Mouse (Mus musculus) G1E (cell line): Measurements from ENCODE around the gene Tubg1. TPM values are rescaled to one million over a fixed set of nuclear protein-coding genes. Genes with fewer than 3 reads are reported as not detected.

Experiments used
- ATAC-seq: 2 replicates; pipeline ENCODE4 v1.8.0; 2016; ENCODE audit warnings: mild to moderate bottlenecking; ENCODE audit not compliant: insufficient number of reproducible peaks, poor library complexity, low FRiP score, severe bottlenecking; ENCODE audit errors: extremely low read depth
- DNase-seq: peaks from one replicate; pipeline ENCODE4 v3.0.0; 2012; ENCODE audit warnings: low spot score
- H3K27me3 ChIP-seq: 2 replicates; pipeline ENCODE4 v1.6.1; 2012; ENCODE audit warnings: mild to moderate bottlenecking, low read length, inconsistent platforms; ENCODE audit not compliant: insufficient read depth
- H3K36me3 ChIP-seq: replicated peaks from 2 replicates; pipeline ENCODE3; 2012; ENCODE audit warnings: mild to moderate bottlenecking, inconsistent platforms
- H3K4me1 ChIP-seq: 2 replicates; pipeline ENCODE4 v1.6.1; 2012; ENCODE audit warnings: low read depth, low read length, inconsistent platforms, mixed read lengths; ENCODE audit not compliant: insufficient read depth
- H3K4me3 ChIP-seq: 2 replicates; pipeline ENCODE4 v1.5.1; 2012; ENCODE audit warnings: low read depth, mild to moderate bottlenecking, inconsistent platforms, low read length, moderate library complexity, mixed read lengths
- H3K9me3 ChIP-seq: replicated peaks from 2 replicates; pipeline ENCODE4 v1.6.1; 2012; ENCODE audit warnings: inconsistent platforms
- CTCF ChIP-seq: IDR thresholded peaks from 2 replicates; pipeline ENCODE4 v1.5.1; 2012; ENCODE audit warnings: low read depth, low read length, inconsistent platforms, mixed read lengths
- GATA1 ChIP-seq: IDR thresholded peaks from 2 replicates; pipeline ENCODE4 v1.6.1; 2012; ENCODE audit warnings: borderline replicate concordance, low read length, inconsistent platforms, mixed read lengths
- GATA2 ChIP-seq: IDR thresholded peaks from 2 replicates; pipeline ENCODE4 v1.6.1; 2012; ENCODE audit warnings: low read depth, low read length, inconsistent platforms, borderline replicate concordance
- POLR2AphosphoS5 ChIP-seq: IDR thresholded peaks from 2 replicates; pipeline ENCODE4 v1.6.1; 2012; ENCODE audit warnings: low read depth, low read length, inconsistent platforms; ENCODE audit not compliant: insufficient replicate concordance
- TAL1 ChIP-seq: conservative IDR thresholded peaks from 2 replicates; pipeline ENCODE4 v1.6.1; 2012; ENCODE audit warnings: low read depth, low read length, inconsistent platforms, mixed read lengths
- polyA plus RNA-seq: library from polyadenylated mRNA; stranded (reverse); fragments of >175 nt; gene quantifications from 2 replicates; pipeline ENCODE4 v1.2.3, GENCODE M21; 2012
- total RNA-seq, 2 experiments: library from RNA; stranded (forward) in 1 of 2; stranded (reverse) in 1 of 2; fragments of 200-1000 nt in 1 of 2; fragments of >200 nt in 1 of 2; fragmentation: Nextera tagmentation in 1 of 2; gene quantifications; 2 replicates each; pipeline ENCODE4 v1.2.3; 2014 to 2017

The Tubg1 gene
- total and polyA plus RNA-seq, 3 experiments = 42.0 to 96.1 (median 46.0) TPM

- Histone ChIP-seq H3K36me3 (peaks cover 78% of the 10 kb centered on the region), H3K9me3 (no peaks in the 10 kb centered on the region), H3K4me1 (peaks cover 30% of the 10 kb centered on the region), H3K4me3 (no peak overlapping the region), H3K27me3 (no peaks in the 10 kb centered on the region)
- no peak for TF ChIP-seq TAL1
- no peak for TF ChIP-seq GATA1
- TF ChIP-seq GATA2 = no peak
- no peak for TF ChIP-seq CTCF
- no peak for TF ChIP-seq POLR2AphosphoS5
- ATAC-seq = no peak
- DNase-seq = no peak
Measured at GRCm38 (mm10) chr11:101098231-101098630, 21.5 kb upstream of the Tubg1 start.

- H3K4me3 ChIP-seq = no peak overlapping the region
- H3K9me3 ChIP-seq = no peaks in the 10 kb centered on the region
- TF ChIP-seq CTCF = no peak
- no peak for TF ChIP-seq TAL1
- no peak for TF ChIP-seq GATA1
- TF ChIP-seq GATA2 = no peak
- TF ChIP-seq POLR2AphosphoS5 = no peak
- H3K36me3 ChIP-seq = peaks cover 91% of the 10 kb centered on the region
- peaks cover under 1% of the 10 kb centered on the region; the same call in 1 of the 2 replicates for H3K4me1 ChIP-seq
- DNase-seq (no peak), ATAC-seq (no peak)
- H3K27me3 ChIP-seq = no peaks in the 10 kb centered on the region
Measured at GRCm38 (mm10) chr11:101103011-101103410, 16.7 kb upstream of the Tubg1 start.

- TF ChIP-seq GATA2 (no peak), GATA1 (no peak), POLR2AphosphoS5 (no peak), CTCF (no peak), TAL1 (no peak)
- Histone ChIP-seq H3K9me3 (peaks cover 3% of the 10 kb centered on the region; the same call in 1 of the 2 replicates), H3K4me1 (peaks cover 8% of the 10 kb centered on the region), H3K4me3 (no peak overlapping the region), H3K36me3 (peaks cover 72% of the 10 kb centered on the region), H3K27me3 (no peaks in the 10 kb centered on the region)
- ATAC-seq (no peak), DNase-seq (no peak)
Measured at GRCm38 (mm10) chr11:101109351-101109750, 10.4 kb upstream of the Tubg1 start.

GRCm38 (mm10) chr11:101110708-101111107, 9.0 kb upstream of the Tubg1 start:
- TF ChIP-seq CTCF = no peak
- no peak for TF ChIP-seq GATA2
- TF ChIP-seq GATA1 = no peak
- no peak for TF ChIP-seq TAL1
- TF ChIP-seq POLR2AphosphoS5 = no peak
- ATAC-seq (no peak), DNase-seq (no peak)
- Histone ChIP-seq H3K4me1 (peaks cover 17% of the 10 kb centered on the region), H3K36me3 (peaks cover 71% of the 10 kb centered on the region), H3K4me3 (no peak overlapping the region), H3K27me3 (no peaks in the 10 kb centered on the region), H3K9me3 (peaks cover 3% of the 10 kb centered on the region; the same call in 1 of the 2 replicates)

- Histone ChIP-seq H3K9me3 (peaks cover 3% of the 10 kb centered on the region; the same call in 1 of the 2 replicates), H3K4me1 (peaks cover 21% of the 10 kb centered on the region), H3K27me3 (no peaks in the 10 kb centered on the region), H3K36me3 (peaks cover 73% of the 10 kb centered on the region), H3K4me3 (no peak overlapping the region)
- TF ChIP-seq POLR2AphosphoS5 = no peak
- TF ChIP-seq TAL1 = no peak
- TF ChIP-seq GATA2 = no peak
- TF ChIP-seq CTCF = no peak
- TF ChIP-seq GATA1 = no peak
- no peak for DNase-seq
- ATAC-seq = no peak
Measured at GRCm38 (mm10) chr11:101111178-101111577, 8.6 kb upstream of the Tubg1 start.

- no peak for DNase-seq
- no peaks in the 10 kb centered on the region for H3K27me3 ChIP-seq
- H3K36me3 ChIP-seq = peaks cover 78% of the 10 kb centered on the region
- no peak overlapping the region for H3K4me3 ChIP-seq
- H3K4me1 ChIP-seq = peaks cover 28% of the 10 kb centered on the region
- TF ChIP-seq GATA2 (no peak), GATA1 (no peak), POLR2AphosphoS5 (no peak), CTCF (no peak), TAL1 (no peak)
- no peak for ATAC-seq
- peaks cover 3% of the 10 kb centered on the region; the same call in 1 of the 2 replicates for H3K9me3 ChIP-seq
Measured at GRCm38 (mm10) chr11:101112186-101112585, 7.6 kb upstream of the Tubg1 start.
